Mouse (Mus musculus) mature B cell (primary cell): Measurements from ENCODE around the gene Arl15.

Experiments
- in situ Hi-C: fragments of 300-500 bp; cut with MboI; formaldehyde crosslinking; loops from 2 replicates; pipeline ENCODE4 v1.14.3; 2019

The Arl15 gene

DNA sequence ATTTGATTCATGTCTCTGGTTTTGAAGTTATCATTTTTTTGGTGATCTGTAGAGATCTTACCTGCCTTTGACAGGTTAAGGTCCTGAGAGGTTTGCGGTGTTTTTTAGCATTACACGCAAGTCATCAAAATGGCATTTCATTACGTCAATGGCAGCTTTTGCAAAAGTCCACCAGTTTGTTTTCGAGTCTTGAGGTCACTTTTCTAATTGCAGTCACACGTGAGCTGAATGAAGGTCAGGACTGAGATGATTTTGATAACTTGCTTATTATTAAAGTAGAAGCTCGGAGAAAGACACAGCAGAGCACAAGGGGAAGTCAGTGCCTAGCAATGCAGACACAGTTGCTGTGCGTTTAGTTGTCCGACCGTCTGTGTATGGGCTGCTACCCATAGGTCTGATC, 8.3 kb downstream of the Arl15 start:
- in situ Hi-C loops: no loop called here

DNA sequence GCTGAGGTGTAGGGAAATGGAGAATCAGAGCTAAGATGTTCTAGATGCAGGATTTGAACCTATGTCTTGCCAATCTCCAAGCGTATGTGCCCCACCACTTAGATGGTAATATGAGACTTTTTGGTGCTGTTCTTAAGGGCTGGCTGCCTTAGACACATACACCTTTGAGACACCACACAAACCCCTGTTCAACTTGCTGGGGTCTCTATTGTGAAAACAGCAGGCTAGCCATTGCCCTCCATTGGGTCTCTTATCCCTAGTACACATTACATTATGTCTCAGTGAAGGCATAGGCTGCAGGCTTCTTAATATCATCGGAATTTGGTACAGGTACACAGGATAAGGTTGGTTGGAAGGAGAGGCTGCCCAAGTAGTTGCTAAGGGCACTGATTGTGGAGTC, 16.8 kb downstream of the Arl15 start:
- in situ Hi-C loops: no loop called here

DNA sequence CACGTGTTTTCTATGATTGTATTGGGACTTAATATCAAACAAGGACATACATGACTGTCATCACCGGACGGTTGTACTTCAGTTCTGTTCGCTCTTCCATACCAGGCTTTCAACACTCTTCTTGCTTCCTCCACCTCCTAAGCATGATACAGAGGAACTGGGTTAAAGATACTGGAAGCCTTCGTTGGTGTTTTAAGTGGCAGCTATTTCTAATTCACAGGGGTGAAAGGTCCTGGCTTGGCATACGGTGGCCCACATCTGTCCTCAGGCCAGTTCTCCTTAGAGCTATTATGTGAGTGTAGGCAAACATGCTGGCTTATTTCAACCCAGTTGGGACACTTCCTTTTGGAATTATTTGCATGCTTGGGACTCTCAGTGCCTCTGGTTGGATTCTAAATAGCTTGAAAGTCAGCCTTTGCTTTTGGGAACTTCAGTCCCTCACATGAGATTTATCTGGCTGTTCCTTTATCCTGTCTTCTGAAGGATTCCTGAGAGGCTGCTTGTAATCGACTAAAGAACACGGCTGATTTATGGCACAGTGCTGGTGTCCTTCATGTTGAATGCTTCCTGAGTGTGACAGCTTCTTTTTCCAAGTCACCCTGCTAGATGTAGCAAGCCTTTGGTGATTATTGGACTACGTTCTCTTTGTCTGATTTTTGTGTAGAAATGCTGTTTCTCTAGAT, 17.7 kb downstream of the Arl15 start:
- in situ Hi-C loops: no loop called here

DNA sequence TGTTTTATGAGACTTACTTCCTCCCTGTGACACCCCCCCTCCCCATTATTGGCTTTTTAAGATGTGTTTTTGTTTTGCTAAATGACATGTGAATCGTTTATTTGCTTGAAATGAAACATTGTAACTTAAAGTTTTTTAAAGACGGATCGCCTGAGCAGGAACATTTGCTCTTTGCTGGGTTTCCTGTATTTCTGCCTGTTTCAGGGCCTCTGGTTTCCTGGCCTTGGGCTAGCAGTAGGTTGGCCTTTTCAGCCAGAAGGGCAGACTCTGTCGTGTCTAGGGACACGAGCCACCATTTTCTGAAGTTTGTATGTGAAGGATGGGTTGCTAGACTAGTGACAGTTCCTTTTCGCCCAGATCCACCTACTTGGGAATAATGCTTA, 18.3 kb downstream of the Arl15 start:
- in situ Hi-C loops: no loop called here

DNA sequence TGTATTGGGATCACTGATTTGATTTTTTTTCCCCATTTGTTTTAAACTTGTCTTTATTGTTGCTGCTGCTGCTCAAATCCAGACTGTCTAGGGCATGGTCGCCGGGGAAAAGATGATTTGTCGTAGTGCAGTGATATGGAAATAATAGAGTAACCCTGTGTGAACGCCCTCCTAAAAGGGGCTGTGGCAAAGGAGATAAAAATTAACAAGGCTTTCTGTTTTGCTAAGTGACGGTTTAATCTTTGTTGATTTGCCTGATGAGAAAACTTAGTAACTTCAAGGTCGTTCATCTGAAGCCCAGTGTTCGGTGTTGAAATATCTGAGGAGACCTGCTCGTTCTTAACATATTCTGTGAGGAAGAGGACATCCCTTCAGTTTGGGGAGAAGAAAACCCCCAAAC, 19.8 kb downstream of the Arl15 start:
- in situ Hi-C loops: no loop called here

DNA sequence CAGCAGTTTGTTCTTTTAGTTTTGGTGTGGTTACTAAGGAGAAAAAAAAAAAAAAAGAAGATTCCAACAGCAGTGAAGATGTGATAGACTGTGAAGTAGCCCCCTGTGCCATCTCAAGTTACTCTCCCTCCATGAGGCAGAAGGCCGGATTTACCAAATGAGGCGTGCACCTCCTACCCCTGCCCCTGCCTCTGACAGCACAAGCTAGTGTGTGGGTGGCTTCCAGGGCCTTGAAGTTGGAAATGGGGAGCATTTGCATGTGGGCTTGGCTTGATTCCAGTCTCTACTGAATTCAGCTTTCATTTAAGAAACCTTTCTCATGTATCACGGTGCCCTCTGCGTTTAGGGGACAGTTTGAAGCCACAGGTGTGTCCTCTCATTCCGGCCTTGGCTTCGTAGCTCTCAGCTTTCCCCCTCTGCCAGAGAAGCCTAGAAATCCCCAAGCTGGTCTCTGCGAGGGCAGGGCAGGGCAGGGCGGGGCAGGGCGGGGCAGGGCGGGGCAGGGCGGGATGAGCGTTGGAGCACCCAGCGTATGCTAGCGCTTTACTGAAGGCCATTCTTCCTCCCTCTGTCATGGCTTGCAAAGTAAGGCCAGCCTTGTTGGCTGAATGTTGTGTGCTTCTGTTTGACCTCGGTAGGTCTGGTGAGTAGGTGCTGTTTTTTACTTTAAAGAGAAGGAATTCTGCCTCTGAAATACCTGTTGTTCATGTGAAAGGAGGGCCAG, 21.6 kb downstream of the Arl15 start:
- in situ Hi-C loops: no loop called here

DNA sequence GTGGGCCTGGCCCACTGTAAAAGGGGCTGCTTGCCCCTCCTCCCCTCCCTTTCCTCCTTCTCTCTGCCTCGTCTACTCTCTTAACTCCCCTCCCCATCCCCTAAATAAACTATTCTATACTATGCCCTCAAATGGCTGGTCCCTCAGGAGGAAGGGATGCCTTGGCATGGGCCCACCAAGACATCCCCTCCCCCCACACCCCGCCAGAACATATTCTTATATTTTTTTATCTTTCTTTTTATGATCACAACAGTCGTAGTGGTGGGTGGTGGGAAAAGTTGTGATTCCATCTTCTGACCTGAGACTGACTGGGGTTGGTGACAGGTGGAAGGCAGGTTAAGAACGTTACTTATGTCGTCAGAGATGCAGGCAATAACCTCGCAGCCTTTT, 22.1 kb downstream of the Arl15 start:
- in situ Hi-C loops: no loop called here

DNA sequence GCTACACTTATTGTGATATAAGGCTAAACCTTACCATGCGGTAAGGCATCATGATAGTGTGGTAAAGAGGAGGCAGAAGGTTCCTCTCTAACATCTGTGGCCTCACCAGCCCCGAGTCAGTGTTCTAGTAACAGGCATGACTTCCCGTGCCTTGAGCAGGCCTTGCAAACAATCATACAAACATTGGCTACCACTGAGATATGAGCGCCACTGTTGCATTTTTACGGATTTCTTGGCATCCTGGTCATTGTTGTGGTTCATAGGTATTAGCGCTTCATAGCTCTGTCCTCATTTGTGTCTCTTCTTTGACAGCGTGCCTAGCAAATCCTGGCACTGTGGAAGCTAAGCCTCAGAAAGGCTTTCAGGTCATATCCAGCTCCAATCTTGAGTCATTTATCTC, 24.7 kb downstream of the Arl15 start:
- in situ Hi-C loops: no loop called here

DNA sequence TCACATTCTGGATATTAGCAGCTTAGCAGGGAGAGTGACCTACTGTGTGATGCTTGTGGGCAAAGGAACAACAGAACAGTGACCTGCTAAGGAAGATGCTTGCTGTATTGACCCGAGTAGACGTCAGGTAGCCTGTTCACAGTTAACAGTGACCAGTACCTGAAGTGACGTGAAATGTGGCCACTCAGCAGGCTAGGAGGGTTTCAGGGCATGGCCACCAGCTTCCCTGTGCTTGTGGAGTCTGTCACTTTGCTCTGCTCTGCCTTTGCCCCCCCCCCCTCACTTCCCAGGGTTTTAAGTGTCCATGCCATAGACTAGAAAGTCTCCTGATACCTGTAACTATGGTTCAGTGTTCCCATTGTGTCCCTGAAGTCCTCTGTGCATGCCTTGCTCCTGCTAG, 25.9 kb downstream of the Arl15 start:
- in situ Hi-C loops: no loop called here

DNA sequence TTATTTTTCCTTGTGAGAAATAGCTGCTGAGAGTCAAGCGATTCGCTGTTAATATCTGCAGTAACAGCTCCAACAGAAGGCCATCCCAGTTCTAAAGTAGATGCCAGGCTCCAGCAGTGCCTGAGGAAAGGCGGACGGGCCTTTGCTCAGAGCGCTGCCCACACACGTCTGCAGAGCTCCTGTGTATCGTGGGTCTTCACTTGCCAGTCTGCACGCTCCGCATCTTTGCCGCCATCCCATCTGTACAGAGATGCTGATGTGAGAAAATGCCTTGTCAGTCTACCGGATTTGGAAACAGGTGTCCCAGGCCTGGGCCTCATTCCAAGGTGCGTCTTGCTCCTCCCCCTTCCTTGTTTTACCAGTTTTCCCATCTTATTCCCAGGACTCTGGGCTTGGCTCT, 27.6 kb downstream of the Arl15 start:
- in situ Hi-C loops: no loop called here

DNA sequence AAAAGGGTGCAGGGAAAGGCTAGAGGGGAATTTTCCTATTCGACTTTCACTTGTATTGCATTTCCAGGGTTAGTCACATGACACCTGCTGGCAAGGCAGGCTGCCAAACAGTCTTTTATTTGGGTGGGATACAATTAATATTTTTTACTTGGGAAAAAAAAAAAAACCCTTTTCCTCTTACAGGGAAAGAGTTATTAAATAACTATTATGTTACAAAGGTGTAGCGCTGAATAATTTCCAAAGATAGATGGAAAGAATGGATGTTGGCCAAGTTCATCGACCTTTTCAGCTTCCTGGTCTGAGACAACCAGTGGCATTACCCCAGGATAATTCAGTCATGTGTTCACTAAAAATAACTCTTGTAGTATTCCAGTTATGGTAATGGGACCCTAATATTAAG, 29.7 kb downstream of the Arl15 start:
- in situ Hi-C loops: no loop called here

DNA sequence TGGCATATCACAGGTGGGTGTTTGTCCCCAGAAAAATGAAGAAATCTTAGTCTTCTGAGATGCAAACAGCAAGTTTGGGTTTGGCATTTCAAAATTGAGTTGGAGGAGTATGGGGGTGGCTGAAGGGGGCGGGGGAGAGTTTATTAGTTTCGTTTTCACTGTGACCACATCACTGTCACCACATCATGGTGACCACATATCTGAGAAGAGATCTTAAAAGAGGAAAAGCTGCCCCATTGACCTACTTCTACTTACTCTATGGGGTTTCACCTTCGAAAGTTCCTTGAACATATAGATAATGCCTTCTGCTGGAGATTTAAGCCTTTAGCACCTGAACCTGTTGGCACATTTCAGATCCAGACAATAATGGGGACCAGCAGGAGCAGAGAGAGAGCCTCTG, 34.3 kb downstream of the Arl15 start:
- in situ Hi-C loops: no loop called here

DNA sequence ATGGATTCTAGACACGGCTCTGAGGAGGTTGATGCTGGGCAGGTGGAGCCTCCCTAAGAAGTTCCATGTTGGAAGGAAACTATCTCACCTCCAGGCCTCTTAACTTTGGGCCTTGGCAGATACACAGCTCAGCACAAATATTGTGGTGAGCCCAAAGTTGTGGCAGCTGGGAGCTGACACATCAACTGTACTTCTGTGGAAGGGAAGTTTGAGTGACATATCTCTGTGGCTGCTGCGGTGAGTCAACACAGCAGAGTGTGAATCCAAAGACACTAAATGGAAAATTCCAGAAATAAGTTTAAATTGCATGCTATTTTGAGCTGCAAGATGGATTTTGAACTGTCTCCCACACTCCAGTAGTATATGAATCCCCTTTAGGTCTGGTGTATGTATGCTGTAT, 34.8 kb downstream of the Arl15 start:
- in situ Hi-C loops: no loop called here

DNA sequence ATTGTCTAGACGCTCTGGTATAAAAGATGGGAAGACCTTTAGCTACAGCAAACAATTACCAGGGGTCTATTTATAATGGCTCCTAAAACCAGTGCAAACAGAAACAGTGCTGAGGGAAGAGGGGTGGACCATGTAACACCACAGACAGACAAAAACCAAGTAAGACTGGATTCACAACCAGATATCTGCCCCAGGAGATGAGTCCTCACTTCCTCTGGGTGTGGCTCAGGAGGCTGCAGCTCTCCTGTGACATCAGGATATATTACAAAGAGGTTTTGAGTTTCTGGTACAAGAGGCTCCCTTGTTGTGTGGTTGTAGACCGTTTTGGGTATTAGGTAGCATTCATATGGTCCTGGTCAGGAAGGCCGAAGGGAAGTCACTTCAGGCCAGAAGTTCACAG, 36.5 kb downstream of the Arl15 start:
- in situ Hi-C loops: no loop called here

DNA sequence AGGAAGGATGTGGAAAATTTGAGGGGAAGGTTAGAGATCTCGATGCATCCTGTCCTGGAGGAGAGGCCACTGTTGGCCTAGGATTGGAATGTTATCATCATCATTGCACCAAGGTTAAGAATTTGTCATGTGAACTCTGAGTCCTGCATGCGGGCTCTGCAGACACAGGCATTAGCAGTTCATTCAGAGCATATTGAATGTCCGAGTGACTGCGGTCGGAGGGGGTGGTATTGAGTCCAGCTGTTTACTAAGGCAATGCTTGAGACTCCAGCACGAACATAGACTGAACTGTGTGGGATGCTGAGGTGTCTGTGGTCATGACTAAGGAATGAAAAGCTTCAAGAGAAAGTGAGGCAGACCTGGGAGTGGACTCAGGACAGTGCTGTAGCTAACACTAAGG, 38.6 kb downstream of the Arl15 start:
- in situ Hi-C loops: no loop called here

DNA sequence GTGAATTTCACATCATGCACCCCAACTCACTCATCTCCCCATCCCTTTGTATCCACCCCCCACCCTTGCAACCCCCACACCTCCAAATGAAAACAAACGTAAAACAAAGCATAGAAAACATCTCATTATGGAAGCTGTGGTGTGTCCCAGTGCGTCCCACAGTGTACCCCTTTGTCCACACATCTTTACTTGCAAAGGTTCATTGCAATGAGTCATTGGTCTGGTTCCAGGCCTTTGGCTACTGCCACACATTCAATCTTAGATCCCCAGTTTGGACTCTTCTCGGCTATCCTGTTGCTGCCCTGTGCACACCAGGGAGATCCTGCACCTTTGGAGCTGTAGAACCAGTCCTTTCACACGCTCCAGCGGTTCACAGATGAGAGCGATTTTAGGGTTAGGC, 41.6 kb downstream of the Arl15 start:
- in situ Hi-C loops: no loop called here

DNA sequence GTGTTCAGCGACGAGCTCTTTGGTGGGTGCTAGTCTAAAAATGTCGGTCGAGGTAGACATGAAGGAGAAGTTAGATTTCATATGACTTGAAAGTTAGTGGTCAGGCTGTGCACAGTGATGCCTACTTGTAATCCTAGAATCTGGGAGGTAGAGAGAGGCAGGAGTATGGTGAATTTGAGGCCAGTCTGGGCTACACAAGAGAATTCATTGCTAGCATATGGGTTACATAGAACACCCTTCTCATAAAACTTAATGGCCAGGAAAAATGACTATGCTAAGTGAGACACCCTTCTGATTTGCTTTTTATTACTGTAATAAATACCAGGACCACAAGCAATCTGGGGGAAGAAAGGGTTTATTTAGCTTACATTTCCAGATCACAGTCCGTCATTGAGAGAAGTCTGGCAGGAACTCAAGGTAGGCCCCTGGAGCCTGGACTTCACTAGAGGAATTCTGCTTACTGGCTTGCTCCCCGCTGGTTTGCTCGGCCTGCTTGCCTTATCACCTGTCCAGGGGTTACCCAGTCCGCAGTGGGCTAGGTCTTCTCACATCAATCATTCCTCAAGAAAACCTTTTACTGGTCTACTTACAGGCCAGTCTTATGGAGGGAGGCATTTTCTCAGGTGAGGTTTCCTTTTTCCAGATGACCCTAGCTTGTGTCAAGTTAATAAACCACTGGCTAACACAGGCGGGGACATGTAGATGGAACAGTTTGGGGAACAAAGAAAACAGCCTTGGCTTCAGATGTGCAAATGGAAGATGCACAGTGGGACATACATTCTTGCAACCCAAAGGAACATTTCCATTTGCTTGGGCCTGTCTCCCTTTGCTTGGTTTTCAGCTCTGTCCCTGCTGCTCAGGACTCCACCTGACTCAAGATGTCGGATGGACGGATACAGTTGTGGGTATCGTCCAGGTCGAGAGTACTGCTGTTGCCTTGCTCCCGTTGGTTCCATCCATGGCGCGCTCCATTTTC, 44.6 kb downstream of the Arl15 start:
- in situ Hi-C loops: no loop called here

DNA sequence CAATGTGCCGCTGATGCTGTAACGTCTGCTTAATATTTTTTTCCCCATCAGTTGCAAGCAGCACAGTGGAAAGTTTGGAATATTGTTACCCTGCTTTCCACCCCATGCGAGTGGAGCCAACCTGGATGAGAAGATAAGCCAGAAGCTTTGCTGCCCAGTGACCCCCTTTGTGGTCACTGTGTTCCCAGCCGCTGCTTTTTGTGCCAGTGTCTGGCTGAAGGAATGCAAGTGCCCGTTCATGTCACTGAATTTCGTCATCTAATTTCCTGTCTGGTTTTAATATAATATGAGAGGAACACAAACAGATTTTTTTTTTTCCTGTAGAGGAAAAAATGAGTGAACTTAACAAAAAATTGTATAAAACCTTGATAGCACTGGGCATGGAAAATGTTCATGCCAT, 46.1 kb downstream of the Arl15 start:
- in situ Hi-C loops: no loop called here

DNA sequence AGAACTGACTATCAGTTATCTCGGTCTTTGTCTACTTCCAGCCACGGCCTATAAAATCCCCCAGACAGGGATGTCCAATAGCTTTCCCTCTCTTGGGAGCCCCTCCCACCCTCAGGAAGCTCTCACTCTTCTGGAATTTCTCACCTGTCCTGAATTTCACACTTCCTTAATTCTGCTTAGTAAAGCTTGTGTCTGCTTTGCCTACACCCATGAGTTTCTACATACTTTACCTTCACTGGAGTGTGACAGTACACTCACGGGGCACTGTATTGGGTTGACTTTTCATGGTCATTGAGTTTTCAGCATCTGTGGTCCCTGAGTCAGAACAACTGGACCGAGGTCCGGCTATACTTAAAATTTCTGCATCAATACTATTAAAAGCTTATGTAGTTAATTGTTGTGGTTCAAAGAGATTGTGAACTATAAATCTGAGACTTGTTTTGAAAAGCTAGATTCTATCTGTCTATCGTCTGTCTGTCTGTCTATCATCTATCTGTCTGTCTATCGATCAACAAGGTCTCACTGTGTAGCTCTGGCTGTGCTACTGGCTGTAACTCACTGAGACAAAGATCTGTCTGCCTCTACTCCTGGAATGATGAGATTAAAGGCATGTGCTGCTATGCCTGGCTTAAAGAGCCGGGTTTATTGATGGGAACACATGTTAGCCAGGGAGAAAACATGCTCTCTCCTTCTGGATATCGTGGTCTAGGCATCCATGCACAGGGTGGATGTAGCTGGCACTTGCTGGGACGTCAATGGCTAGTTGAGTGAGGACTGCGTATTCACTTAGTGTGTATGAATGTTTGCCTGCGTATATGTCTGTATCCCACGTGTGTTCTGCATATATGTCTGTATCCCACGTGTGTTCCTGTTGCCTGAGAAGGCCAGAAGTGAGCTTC, 48.4 kb downstream of the Arl15 start:
- in situ Hi-C loops: no loop called here

DNA sequence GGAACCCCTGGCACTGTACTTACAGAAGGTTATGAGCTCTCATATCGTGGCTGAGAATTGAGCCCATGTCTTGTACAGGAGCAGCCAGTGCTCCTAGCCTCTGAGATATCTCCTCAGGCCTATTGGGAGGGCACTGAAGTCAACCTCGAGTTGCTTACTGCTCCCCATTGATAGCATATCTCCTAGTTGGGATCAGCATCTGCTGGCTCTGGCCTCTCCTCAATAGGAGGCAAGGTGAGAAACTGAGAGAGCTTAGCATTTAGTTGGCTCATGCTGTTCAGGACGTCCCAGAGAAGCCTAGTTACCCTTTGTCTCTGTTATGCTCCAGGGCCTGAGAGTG, 49.0 kb downstream of the Arl15 start:
- in situ Hi-C loops: no loop called here

DNA sequence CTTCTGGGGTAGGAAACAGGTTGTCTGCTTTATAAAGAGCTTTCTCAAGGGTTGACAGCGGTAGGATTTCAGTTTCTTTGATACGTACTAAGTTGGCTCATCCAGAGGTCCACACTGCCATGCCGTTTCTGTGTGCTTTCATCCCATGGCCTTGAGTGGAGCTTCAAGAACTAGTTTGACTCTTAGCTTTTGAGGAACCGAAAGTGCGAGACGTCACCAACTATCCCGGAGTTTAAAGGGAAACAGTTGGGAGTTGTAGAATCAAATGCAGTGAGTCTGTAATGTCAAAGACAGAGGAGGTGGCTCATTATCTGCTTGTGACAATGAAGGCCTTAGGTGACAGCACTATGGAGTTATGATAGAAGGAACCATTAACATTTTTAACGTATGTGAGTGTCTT, 49.6 kb downstream of the Arl15 start:
- in situ Hi-C loops: no loop called here

DNA sequence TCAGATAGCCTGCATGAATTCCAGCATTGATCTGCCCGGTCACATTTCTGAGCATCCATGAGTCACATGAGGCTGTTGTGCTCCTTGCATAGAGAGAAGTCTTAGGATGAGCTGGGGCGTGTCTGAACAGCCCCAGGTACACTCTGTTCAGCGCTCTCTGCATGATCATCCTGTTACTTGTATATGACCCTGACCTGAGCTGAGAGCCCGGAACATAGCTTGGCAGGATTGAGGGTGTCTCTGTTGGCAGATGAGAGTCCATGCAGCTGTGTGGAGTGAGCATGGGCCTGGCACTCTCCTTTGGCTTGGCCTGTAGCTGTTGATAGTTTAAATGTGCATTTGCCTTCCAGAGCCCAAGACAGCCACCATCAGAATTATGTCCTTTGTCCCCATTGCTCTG, 50.4 kb downstream of the Arl15 start:
- in situ Hi-C loops: no loop called here
